Mouse (Mus musculus) heart, embryonic 12.5 days (tissue): ENCODE measurements around the gene Clec2h. TPM values are rescaled to one million over a fixed set of nuclear protein-coding genes. Genes with fewer than 3 reads are reported as not detected.
A peak's percentile ranks its signal among the peaks of the same experiment; 100 is the strongest.
"Not testable (repeated sequence)": the region's sequence is repeated elsewhere in the genome, so short reads cannot be mapped to it uniquely, and the experiment has no call there.

Source experiments
- ATAC-seq: fragments of 200-750 bp; cut with Nextera tagmentation; 2 replicates; pipeline ENCODE4 v1.8.0; 2017; ENCODE audit warnings: moderate TSS enrichment, moderate library complexity; ENCODE audit not compliant: insufficient number of reproducible peaks, low FRiP score
- H3K27ac ChIP-seq: fragments of 300-500 bp; sonication (generic); 2 replicates; pipeline ENCODE4 v1.5.1; 2016; ENCODE audit warnings: mild to moderate bottlenecking, moderate library complexity; ENCODE audit not compliant: poor library complexity, severe bottlenecking
- H3K27me3 ChIP-seq: fragments of 300-500 bp; sonication (generic); replicated peaks from 2 replicates; pipeline ENCODE4 v1.6.1; 2016; ENCODE audit warnings: mild to moderate bottlenecking, moderate library complexity
- H3K36me3 ChIP-seq: fragments of 300-500 bp; sonication (generic); 2 replicates; pipeline ENCODE4 v1.6.1; 2016; ENCODE audit warnings: mild to moderate bottlenecking, moderate library complexity
- H3K4me1 ChIP-seq: fragments of 300-500 bp; sonication (generic); replicated peaks from 2 replicates; pipeline ENCODE4 v1.6.1; 2016; ENCODE audit warnings: mild to moderate bottlenecking
- H3K4me2 ChIP-seq: fragments of 300-500 bp; sonication (generic); 2 replicates; pipeline ENCODE4 v1.6.1; 2016; ENCODE audit warnings: mild to moderate bottlenecking, moderate library complexity
- H3K4me3 ChIP-seq: fragments of 300-500 bp; sonication (generic); 2 replicates; pipeline ENCODE4 v1.5.1; 2016; ENCODE audit warnings: mild to moderate bottlenecking
- H3K9ac ChIP-seq: fragments of 300-500 bp; sonication (generic); 2 replicates; pipeline ENCODE4 v1.6.1; 2016; ENCODE audit warnings: mild to moderate bottlenecking, moderate library complexity
- H3K9me3 ChIP-seq: fragments of 300-500 bp; sonication (generic); replicated peaks from 2 replicates; pipeline ENCODE4 v1.6.1; 2016; ENCODE audit warnings: mild to moderate bottlenecking, moderate library complexity
- WGBS: fragments of 180-500 bp; shearing (Covaris S2); methylation state at CpG from one replicate; pipeline ENCODE4 v1.1.7; 2016; 5-methylcytosine and 5-hydroxymethylcytosine counted together
- polyA plus RNA-seq: library from polyadenylated mRNA; unstranded; fragments of >200 nt; fragmentation: Nextera tagmentation; extraction: Ambion mirVana; gene quantifications from 2 replicates; pipeline ENCODE4 v1.2.1, GENCODE M21; 2016

Gene Clec2h
- polyA plus RNA-seq, 1 experiment from 2014 or later = 0.18 TPM

- not testable (repeated sequence) for H3K4me2 ChIP-seq, H3K9me3 ChIP-seq, H3K27ac ChIP-seq, H3K36me3 ChIP-seq, H3K4me3 ChIP-seq, ATAC-seq, H3K9ac ChIP-seq, H3K27me3 ChIP-seq
- 90% methylated on average over 20 of the region's 20 CpGs for WGBS
- H3K4me1 ChIP-seq = peaks cover 10% of the 10 kb centered on the region
These were observed 17.5 kb upstream of the Clec2h start for GRCm38 (mm10) chr6:128644694-128645093.

- not testable (repeated sequence) for H3K27me3 ChIP-seq, H3K36me3 ChIP-seq, ATAC-seq, H3K9me3 ChIP-seq, H3K4me2 ChIP-seq, H3K27ac ChIP-seq, H3K9ac ChIP-seq, H3K4me3 ChIP-seq
- WGBS = 86% methylated on average over 12 of the region's 12 CpGs
- H3K4me1 ChIP-seq = peaks cover 10% of the 10 kb centered on the region
These were observed 16.5 kb upstream of the Clec2h start for GRCm38 (mm10) chr6:128645708-128646107.

GRCm38 (mm10) chr6:128649681-128650080 lies 12.5 kb upstream of the Clec2h start:
- ATAC-seq = no peak
- H3K9me3 ChIP-seq = no peaks in the 10 kb centered on the region
- 75% methylated on average over 3 of the region's 3 CpGs for WGBS
- no peak overlapping the region for H3K27ac ChIP-seq
- H3K4me1 ChIP-seq = peaks cover 10% of the 10 kb centered on the region
- H3K4me3 ChIP-seq = no peak overlapping the region
- no peaks in the 10 kb centered on the region for H3K36me3 ChIP-seq
- H3K27me3 ChIP-seq = no peaks in the 10 kb centered on the region
- no peak overlapping the region for H3K9ac ChIP-seq
- H3K4me2 ChIP-seq = no peak overlapping the region

DNA sequence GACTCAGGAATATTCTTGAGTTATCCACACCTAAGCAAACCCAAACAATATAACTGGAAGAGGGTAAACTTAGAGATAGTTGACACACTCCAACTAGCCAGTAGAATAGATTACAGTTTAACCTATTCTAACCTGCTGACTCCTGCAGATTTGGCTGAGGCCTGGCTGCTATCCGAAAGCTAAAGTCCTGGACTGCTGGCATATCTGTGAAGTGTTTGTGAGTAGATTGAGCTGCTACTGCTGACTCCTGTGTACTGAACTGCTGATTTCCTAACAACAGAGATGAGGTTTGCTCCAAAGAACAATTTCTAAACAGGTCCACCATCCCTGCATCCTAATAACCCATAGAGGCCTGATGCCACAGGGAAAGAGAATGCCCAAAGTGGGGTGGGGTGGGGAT lies 12.0 kb upstream of the Clec2h start:
- no peaks in the 10 kb centered on the region for H3K27me3 ChIP-seq
- WGBS = 55% methylated on average over 1 of the region's 1 CpGs
- no peaks in the 10 kb centered on the region for H3K9me3 ChIP-seq
- ATAC-seq = no peak
- H3K4me1 ChIP-seq = peaks cover 10% of the 10 kb centered on the region
- no peak overlapping the region for H3K4me3 ChIP-seq
- no peak overlapping the region for H3K27ac ChIP-seq
- H3K9ac ChIP-seq = no peak overlapping the region
- no peaks in the 10 kb centered on the region for H3K36me3 ChIP-seq
- H3K4me2 ChIP-seq = no peak overlapping the region

- H3K9ac ChIP-seq, H3K4me2 ChIP-seq, H3K9me3 ChIP-seq, H3K27ac ChIP-seq, H3K36me3 ChIP-seq, H3K4me3 ChIP-seq, H3K27me3 ChIP-seq: not testable (repeated sequence)
- 84% methylated on average over 7 of the region's 7 CpGs for WGBS
- H3K4me1 ChIP-seq = peaks cover 10% of the 10 kb centered on the region
- 0 out of 2 replicates have a peak, but pooled peaks have one; percentile 51 for ATAC-seq
These were observed 11.4 kb upstream of the Clec2h start for GRCm38 (mm10) chr6:128650827-128651226.

DNA sequence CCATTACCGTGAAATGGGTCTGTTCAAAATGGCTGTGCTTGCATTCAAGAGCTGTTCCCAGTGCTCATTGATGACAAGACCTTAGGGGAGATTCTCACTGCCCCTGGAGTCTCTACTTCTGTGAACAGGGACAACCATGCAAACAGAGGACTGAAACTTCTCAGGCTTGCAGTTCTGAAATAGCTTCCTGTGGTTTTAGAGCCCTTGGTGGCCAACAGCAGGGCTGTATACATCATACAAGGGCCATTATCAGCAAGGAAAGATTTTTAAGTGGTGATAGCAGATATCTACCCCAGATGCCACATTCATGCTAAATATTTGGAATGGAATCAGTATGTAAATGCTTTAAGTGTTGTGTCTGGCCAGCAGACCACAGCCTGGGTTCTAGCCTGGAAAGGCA lies 9.2 kb upstream of the Clec2h start:
- Histone ChIP-seq H3K9me3 (no peaks in the 10 kb centered on the region), H3K27ac (no peak overlapping the region)
- no peak for ATAC-seq

GRCm38 (mm10) chr6:128661249-128661648 lies 936 bp upstream of the Clec2h start:
- Histone ChIP-seq H3K4me2 (no peak overlapping the region), H3K4me3 (no peak overlapping the region), H3K36me3 (no peaks in the 10 kb centered on the region), H3K27me3 (no peaks in the 10 kb centered on the region), H3K9me3 (no peaks in the 10 kb centered on the region), H3K9ac (no peak overlapping the region), H3K4me1 (no peaks in the 10 kb centered on the region), H3K27ac (no peak overlapping the region)
- whole genome bisulfite sequencing = 91% methylated on average over 1 of the region's 1 CpGs
- no peak for ATAC-seq

More for the DNA sequence above, 9.2 kb upstream of the Clec2h start:
- WGBS = 90% methylated on average over 1 of the region's 1 CpGs
- Histone ChIP-seq H3K27me3 (no peaks in the 10 kb centered on the region), H3K4me2 (no peak overlapping the region), H3K4me3 (no peak overlapping the region), H3K9ac (no peak overlapping the region), H3K4me1 (peaks cover 10% of the 10 kb centered on the region), H3K36me3 (no peaks in the 10 kb centered on the region)

DNA sequence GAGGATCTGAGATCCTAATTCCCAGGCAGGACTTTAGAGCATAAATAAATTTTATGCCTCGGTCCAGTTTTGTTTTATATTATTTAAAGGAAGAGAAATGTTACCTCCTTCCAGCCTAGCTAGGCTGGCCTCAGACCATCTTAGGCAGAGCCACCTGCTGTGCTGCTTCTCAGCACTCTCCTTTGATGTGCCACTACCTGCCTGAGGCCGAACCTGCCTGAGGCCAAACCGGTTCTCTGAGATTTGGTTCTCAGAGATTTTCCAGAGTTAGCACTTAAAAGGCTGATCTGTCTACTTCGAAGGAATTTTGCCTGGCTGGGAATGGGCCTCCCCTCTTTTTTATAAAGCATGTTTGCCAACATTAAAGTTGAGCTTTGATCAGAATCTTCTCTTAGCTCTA lies 7.8 kb downstream of the Clec2h start:
- no peak overlapping the region for H3K27ac ChIP-seq
- H3K4me1 ChIP-seq = no peaks in the 10 kb centered on the region
- no peaks in the 10 kb centered on the region for H3K36me3 ChIP-seq
- peaks cover 7% of the 10 kb centered on the region for H3K9me3 ChIP-seq
- H3K4me2 ChIP-seq = no peak overlapping the region
- 46% methylated on average over 4 of the region's 4 CpGs for WGBS
- H3K9ac ChIP-seq = no peak overlapping the region
- no peak overlapping the region for H3K4me3 ChIP-seq
- ATAC-seq = no peak
- no peaks in the 10 kb centered on the region for H3K27me3 ChIP-seq

DNA sequence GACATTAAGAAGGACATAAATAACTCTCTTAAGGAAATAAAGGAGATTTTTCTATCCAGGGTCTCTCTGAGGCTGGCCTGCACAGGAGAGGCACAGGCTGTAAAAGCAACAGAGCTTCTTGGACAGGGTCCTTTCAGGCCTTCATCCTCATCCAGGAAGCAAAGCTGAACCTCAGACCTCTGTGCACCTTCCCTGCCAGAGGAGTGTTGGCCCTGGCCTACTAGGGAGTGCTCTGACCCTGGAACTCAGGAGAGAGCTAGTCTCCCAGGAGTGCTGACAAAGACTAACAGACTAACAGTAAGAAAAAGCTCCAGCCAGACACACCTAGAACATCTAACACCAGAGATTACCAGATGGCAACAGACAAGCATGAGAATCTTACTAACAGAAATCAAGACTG lies 17.4 kb downstream of the Clec2h start:
- Histone ChIP-seq H3K9me3 (no peaks in the 10 kb centered on the region), H3K9ac (no peak overlapping the region), H3K4me2 (no peak overlapping the region), H3K4me1 (no peaks in the 10 kb centered on the region), H3K36me3 (no peaks in the 10 kb centered on the region), H3K27ac (no peak overlapping the region), H3K4me3 (no peak overlapping the region), H3K27me3 (no peaks in the 10 kb centered on the region)
- ATAC-seq = no peak

GRCm38 (mm10) chr6:128701691-128702090 lies 39.5 kb downstream of the Clec2h start:
- Histone ChIP-seq H3K4me1 (no peaks in the 10 kb centered on the region), H3K27me3 (no peaks in the 10 kb centered on the region), H3K4me3 (no peak overlapping the region), H3K36me3 (no peaks in the 10 kb centered on the region), H3K4me2 (no peak overlapping the region), H3K9ac (no peak overlapping the region), H3K9me3 (no peaks in the 10 kb centered on the region), H3K27ac (no peak overlapping the region)
- WGBS = 69% methylated on average over 3 of the region's 3 CpGs
- ATAC-seq = no peak

- H3K27me3 ChIP-seq = no peaks in the 10 kb centered on the region
- H3K36me3 ChIP-seq = no peaks in the 10 kb centered on the region
- 77% methylated on average over 4 of the region's 4 CpGs for WGBS
- H3K4me2 ChIP-seq = no peak within 1 kb of the TSS
- H3K9me3 ChIP-seq = no peaks in the 10 kb centered on the region
- no peak for ATAC-seq
- no peak within 1 kb of the TSS for H3K27ac ChIP-seq
- H3K9ac ChIP-seq = no peak within 1 kb of the TSS
- no peak within 1 kb of the TSS for H3K4me3 ChIP-seq
- H3K4me1 ChIP-seq = no peaks in the 10 kb centered on the region
These were observed 60.8 kb downstream of the Clec2h start, which contains the start of gene Klrb1 for GRCm38 (mm10) chr6:128722959-128723358. Gene Klrb1 (minus strand): TSS chr6:128723059.
